Mouse (Mus musculus): Measurements from ENCODE around the gene Cd180. TPM values are rescaled to one million over a fixed set of nuclear protein-coding genes. Genes with fewer than 3 reads are reported as not detected.
A peak's percentile ranks its signal among the peaks of the same experiment; 100 is the strongest.

Cd180 gene
- total RNA-seq, 2 experiments from 2014 or later: 1.2 to 1.4 TPM

GRCm38 (mm10) chr13:102744481-102745269 is 51.3 kb downstream of the Cd180 start:
- DNase-seq: peak; percentile 45

GRCm38 (mm10) chr13:102745270-102745600 is 51.9 kb downstream of the Cd180 start:
- DNase-seq: no peak

DNA sequence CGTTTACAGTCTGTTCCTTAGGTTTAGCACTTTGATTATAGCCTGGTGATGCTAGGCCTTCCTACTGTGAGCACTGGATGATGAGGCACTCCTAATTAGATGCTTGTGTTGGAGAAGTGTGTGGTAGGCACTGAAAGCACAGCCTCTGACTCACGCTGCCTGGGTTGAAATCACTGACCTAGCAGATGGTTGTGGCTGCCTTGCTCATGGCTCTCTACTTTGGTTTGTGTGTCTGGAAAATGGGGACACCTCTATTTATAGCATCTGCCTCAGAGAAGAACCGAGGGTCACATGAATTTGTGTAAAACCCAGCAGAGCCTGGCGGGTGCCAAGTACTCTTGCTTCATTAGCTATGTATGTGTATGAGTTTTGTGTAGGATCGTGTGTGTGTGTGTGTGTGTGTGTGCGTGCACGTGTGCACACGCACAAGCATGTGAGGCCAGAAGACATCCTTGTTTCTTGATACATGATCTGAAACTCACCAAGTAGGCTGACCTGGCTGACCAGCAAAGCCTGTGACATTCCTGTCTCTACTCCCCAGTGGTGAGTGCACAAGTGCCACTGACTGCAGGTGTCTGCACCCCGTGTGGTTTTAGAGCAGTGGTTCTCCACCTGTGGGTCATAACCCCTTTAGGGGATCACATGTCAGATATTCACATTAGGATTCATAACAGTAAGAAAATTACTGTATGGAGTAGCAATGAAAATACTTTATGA is 52.4 kb downstream of the Cd180 start:
- DNase-seq: no peak

DNA sequence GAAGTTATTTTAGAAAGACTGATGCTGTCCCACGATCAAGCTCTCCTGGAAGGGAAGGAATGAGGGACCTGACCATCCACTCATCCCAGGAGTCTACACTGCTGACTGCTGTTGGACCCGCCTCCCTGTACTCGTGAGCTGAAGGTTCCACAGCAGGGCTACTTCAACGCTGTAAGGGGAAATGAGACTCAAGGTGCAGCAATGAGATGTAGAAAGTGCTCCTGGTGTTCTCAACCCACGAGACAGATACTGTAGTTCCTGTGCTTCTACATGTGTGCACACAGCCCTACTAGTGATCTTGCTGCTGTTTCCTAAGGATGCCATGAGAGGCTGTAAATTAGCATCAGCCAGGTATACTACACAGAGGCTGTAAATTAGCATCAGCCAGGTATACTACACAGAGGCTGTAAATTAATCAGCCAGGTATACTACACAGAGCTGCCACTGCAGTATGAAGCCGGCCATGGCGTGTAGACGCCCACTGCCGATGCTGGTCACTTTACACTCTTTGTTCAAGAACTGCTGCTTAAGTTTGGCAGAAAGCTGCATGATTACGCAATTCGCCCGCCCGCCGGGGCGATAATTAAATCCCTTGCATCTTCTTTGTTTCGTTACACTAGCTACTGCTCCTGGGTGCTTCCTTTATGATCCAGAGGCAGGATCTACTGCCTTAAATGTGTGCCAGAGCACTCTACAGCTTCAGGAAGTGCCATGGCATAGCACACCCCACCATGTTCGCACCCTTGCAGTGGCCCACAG is 53.6 kb downstream of the Cd180 start:
- no peak for DNase-seq

GRCm38 (mm10) chr13:102749194-102749593 is 55.8 kb downstream of the Cd180 start:
- no peak for DNase-seq

DNA sequence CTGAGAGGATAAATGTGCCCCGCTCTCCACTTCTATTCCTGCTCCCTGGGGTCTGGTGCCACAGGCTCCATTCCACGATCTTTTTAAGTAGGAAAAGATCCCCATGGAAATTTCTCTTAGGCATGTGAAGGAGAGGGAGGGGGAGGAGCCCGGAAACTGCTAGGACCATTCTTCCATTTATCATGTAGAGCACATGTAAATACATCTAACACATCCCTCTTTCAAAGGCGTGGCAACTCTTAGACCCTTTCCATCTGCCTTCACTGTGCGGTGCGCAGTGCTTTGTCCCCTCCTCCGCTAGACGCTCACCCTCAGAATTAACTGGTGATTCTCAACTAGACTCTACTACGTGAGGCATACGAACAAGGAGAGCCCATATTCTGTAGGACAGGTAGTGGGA is 56.5 kb downstream of the Cd180 start:
- DNase-seq: no peak

DNA sequence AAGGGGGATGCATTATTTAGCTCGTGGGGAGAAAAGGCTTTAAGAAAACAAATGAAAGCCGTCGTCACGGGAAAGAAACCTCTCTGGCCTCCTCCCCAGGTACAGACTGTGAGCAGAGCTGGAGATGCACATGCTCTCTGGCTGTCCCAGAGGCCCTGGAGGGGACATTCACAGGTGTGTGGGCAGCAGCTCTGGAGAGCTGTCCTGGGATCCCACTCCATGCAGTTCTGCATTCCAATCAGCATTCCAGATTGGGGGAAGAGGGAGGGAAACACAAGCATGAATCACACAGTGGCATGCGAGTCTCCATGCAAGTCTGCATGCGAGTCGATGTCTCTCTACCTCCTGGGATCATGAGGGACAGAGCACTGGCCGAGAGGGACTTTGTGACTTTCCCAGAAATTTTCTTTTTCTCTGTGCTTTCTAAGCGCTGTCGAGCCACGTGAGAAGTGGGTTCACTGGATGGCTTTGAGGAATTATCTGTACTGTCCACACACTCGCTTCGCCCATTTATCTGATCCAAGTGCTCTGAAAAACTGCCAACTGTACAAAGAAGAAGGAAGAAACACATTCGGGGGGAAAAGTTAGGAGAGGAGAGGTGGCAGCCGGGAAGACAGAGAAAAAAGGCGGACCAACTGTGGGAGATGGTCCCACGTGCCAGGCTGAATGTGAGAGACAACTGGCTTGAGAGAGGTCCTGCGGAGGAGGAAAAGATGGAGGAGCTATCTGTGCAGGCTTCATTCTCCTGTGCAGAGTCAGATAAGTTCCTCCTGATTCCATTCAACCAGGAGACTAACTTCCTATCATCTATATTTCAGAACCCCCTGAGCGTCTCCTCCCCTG is 60.6 kb downstream of the Cd180 start:
- DNase-seq: no peak

DNA sequence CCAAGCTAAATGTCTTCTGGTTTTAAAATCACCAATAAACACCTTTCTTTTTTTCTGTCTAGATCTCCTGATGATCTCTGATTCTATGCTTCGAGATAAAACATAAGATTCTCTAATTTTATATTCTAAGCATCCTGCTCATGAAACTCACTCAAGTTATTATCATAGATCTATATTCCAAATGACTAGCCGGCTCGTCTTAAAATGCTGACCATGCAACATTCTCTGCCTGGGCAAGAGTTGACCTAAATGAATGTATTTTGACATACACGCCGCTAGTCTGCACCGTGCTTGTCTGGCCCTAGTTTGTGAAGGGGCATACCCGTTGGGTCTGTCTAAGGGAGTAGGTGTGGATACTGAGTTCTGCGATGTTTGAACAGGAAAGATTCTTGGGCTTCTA is 61.8 kb downstream of the Cd180 start:
- no peak for DNase-seq

DNA sequence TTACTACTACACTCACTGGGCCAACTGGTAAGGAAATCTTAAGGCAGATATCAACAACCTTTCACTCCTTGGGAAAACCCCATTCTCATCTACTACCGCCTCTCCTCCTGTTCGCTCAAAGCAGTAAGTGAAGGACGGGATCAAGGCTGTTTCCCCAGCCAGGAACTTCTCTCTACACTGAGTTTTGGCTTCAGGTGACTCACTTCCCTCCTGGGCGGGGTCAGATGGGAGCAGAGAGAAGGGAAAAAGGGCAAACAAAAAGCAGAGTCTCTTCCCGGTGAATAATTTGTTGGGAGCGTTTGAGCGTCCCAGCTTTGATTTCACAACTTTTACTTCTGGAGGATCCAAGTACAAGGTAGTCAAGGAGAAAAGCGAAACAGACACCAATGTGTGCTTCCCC is 62.7 kb downstream of the Cd180 start:
- DNase-seq: no peak

- DNase-seq: no peak
Observed at GRCm38 (mm10) chr13:102758021-102758420, 64.7 kb downstream of the Cd180 start.

DNA sequence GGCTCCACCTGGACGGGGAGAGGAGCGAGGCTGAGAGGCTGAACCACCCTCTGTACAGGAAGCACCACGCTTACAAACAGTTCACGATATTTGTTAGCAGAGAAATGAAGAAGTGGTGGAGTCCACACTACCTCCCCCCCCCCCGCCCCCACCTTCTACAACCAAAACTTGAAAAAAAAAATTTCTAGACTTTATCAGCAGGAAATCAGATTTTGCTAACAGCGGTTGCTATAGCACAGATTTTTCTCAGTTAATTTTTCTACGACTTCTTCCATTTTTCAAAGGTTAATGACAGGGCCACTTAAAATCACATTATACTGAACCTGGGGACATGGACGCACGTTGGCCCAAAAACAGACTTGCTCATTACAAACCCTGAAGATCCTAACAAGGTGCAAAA is 68.1 kb downstream of the Cd180 start:
- DNase-seq: no peak

- DNase-seq: no peak
Observed at GRCm38 (mm10) chr13:102762203-102762602, 68.8 kb downstream of the Cd180 start.

GRCm38 (mm10) chr13:102764218-102764617 is 70.9 kb downstream of the Cd180 start:
- no peak for DNase-seq

GRCm38 (mm10) chr13:102765216-102765615 is 71.9 kb downstream of the Cd180 start:
- DNase-seq: no peak

DNA sequence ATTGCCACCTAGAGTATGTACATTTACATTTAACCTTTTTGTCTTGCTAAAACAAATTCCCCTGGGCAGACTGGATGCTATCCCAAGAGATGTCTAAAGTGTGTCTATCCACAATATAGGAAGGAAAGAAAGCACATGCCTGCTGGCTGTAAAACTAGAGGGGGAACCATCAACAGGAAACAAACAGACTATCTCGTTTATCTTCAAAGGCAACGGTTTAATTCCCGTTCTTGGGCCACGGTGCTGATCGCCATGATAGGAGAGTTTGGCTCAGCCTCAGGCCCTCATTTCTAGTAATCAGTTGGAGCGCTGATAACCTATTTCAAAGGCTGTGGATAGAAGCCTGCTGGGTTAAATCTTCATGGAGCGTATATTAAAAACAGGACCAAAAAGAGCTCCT is 73.8 kb downstream of the Cd180 start:
- no peak for DNase-seq

- DNase-seq: no peak
Observed at GRCm38 (mm10) chr13:102768512-102768911, 75.2 kb downstream of the Cd180 start.

DNA sequence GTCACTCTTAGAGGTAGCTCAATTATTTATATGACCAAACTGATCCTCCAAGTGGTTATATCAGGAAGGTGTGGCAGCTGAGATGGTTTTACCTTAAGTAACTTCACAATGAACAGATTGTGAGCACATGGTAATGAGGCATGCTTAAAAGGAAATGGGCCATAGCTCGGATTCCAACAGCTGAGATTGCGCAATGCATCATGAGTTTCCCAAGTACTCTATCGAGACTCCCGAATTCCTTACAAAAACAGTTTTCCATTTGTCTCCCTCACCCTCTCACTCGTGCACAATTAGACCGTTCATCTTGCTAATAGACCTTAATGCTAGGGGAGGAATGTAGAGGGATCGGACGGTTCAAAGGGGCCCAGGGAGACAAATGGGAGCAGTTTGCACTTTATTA is 76.8 kb downstream of the Cd180 start:
- DNase-seq: no peak

GRCm38 (mm10) chr13:102773169-102773568 is 79.8 kb downstream of the Cd180 start:
- no peak for DNase-seq

DNA sequence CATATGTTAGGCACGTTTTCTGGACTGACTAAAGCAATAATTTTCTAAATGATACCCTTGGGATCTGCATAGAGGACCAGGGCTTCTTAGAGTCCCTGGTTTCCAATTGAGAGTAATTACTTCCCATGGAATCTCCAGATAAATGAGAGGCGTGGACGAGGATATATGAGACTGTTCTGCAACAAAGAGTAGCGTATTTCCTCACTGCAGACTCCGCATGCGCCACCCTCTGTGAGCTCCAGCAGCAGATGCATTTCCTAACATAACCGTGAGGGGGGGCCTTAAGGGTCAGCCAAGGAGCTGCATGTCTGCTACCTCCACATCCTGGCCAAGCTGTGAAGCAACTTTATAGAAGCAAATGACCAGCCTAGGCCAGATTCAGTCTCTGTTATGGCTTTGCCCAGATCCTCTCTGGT is 81.4 kb downstream of the Cd180 start:
- DNase-seq: no peak

DNA sequence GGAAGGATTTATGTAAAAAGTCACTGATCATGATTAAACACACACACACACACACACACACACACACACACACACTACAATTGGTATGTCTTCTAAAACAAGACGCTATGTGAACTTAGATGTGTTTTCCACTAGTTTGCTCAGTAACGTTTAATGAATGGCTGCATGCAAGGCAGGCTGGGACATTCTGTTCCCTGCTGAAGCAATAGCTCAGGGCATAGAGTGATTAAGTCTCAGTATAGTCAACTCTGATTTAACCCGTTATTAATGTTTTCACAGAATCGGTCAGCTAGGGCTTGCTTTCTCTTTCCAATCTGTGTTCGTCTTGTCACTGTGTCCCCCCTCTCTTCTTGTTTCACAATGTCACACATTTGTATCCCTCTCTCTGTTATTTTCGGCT is 82.1 kb downstream of the Cd180 start:
- DNase-seq: no peak

- no peak for DNase-seq
Observed at GRCm38 (mm10) chr13:102778859-102779258, 85.5 kb downstream of the Cd180 start.

GRCm38 (mm10) chr13:102779275-102779674 is 85.9 kb downstream of the Cd180 start:
- DNase-seq: no peak
